Mouse (Mus musculus) thymus, postnatal 4 days (tissue): Measurements from ENCODE around the gene Gnai3.

Source experiments
- DNase-seq: peaks from one replicate; pipeline ENCODE4 v3.0.0; 2021

Gnai3 gene

GRCm38 (mm10) chr3:108081681-108082080, 64.3 kb downstream of the Gnai3 start:
- DNase-seq, result no peak

GRCm38 (mm10) chr3:108076836-108077235, 69.1 kb downstream of the Gnai3 start:
- DNase-seq, result no peak

GRCm38 (mm10) chr3:108072983-108073569, 72.9 kb downstream of the Gnai3 start:
- no peak for DNase-seq

- peak; percentile 88 for DNase-seq
These were observed 75.4 kb downstream of the Gnai3 start for GRCm38 (mm10) chr3:108070295-108071293.

GRCm38 (mm10) chr3:108069231-108069870, 76.6 kb downstream of the Gnai3 start:
- DNase-seq, result peak; percentile 37

GRCm38 (mm10) chr3:108068826-108069225, 77.1 kb downstream of the Gnai3 start:
- DNase-seq, result no peak

GRCm38 (mm10) chr3:108067370-108067934, 78.5 kb downstream of the Gnai3 start:
- no peak for DNase-seq

GRCm38 (mm10) chr3:108065551-108065950, 80.4 kb downstream of the Gnai3 start:
- no peak for DNase-seq

GRCm38 (mm10) chr3:108064672-108065071, 81.3 kb downstream of the Gnai3 start:
- DNase-seq, result no peak

GRCm38 (mm10) chr3:108062648-108063047, 83.3 kb downstream of the Gnai3 start:
- DNase-seq, result no peak

- DNase-seq, result peak; percentile 60
These were observed 84.5 kb downstream of the Gnai3 start for GRCm38 (mm10) chr3:108061420-108061819.
